Mouse (Mus musculus): Measurements from ENCODE around the gene Zfp606. TPM values are rescaled to one million over a fixed set of nuclear protein-coding genes. Genes with fewer than 3 reads are reported as not detected.
A peak's percentile ranks its signal among the peaks of the same experiment; 100 is the strongest.

The Zfp606 gene
- total RNA-seq (2015; ENCODE audit: low replicate concordance) = 4.0 TPM in 1 of 2 replicates, not detected in the other
- 1.8 TPM in 1 of 2 replicates, not detected in the other for total RNA-seq (2017; ENCODE audit: low replicate concordance)

- peak; percentile 54; the same call in 1 of the 2 replicates for ATAC-seq (replicated peaks; ENCODE audit: low FRiP score, poor library complexity, severe bottlenecking)
These were observed at the start of gene Zfp606 for GRCm38 (mm10) chr7:12478158-12479008. Gene Zfp606, plus strand, starts transcription at chr7:12478293.

GRCm38 (mm10) chr7:12479009-12479346, 885 bp downstream of the Zfp606 start:
- no peak for ATAC-seq (replicated peaks; ENCODE audit: low FRiP score, poor library complexity, severe bottlenecking)

- no peak for ATAC-seq (replicated peaks; ENCODE audit: low FRiP score, poor library complexity, severe bottlenecking)
These were observed 1.4 kb downstream of the Zfp606 start for GRCm38 (mm10) chr7:12479525-12479924.

GRCm38 (mm10) chr7:12483771-12484170, 5.7 kb downstream of the Zfp606 start:
- ATAC-seq (replicated peaks; ENCODE audit: low FRiP score, poor library complexity, severe bottlenecking) = no peak

- no peak for ATAC-seq (replicated peaks; ENCODE audit: low FRiP score, poor library complexity, severe bottlenecking)
These were observed 7.9 kb downstream of the Zfp606 start for GRCm38 (mm10) chr7:12485956-12486355.

- no peak for ATAC-seq (replicated peaks; ENCODE audit: low FRiP score, poor library complexity, severe bottlenecking)
These were observed 8.6 kb downstream of the Zfp606 start for GRCm38 (mm10) chr7:12486691-12487090.

GRCm38 (mm10) chr7:12510913-12511312, 32.8 kb downstream of the Zfp606 start:
- ATAC-seq (replicated peaks; ENCODE audit: low FRiP score, poor library complexity, severe bottlenecking) = no peak

- ATAC-seq (replicated peaks; ENCODE audit: low FRiP score, poor library complexity, severe bottlenecking) = no peak
These were observed 34.1 kb downstream of the Zfp606 start, which contains the start of gene 2900092C05Rik for GRCm38 (mm10) chr7:12512217-12512616. Gene 2900092C05Rik, plus strand, starts transcription at chr7:12512517.

Other genes starting within 250 kb of the Zfp606 start
- not detected in 2 replicates for gene Vmn1r81, start 210.0 kb upstream of the Zfp606 start, total RNA-seq (2015; ENCODE audit: low replicate concordance)
- not detected in 2 replicates for gene Vmn1r81, start 210.0 kb upstream of the Zfp606 start, total RNA-seq (2017; ENCODE audit: low replicate concordance)
- gene Vmn1r82, start 177.9 kb upstream of the Zfp606 start, total RNA-seq (2015; ENCODE audit: low replicate concordance) = not detected in 2 replicates
- not detected in 2 replicates for gene Vmn1r82, start 177.9 kb upstream of the Zfp606 start, total RNA-seq (2017; ENCODE audit: low replicate concordance)
- not detected in 2 replicates for gene Vmn1r83, start 148.8 kb upstream of the Zfp606 start, total RNA-seq (2015; ENCODE audit: low replicate concordance)
- gene Vmn1r83, start 148.8 kb upstream of the Zfp606 start, total RNA-seq (2017; ENCODE audit: low replicate concordance) = not detected in 2 replicates
- not detected in 2 replicates for gene Vmn1r84, start 109.0 kb upstream of the Zfp606 start, total RNA-seq (2015; ENCODE audit: low replicate concordance)
- gene Vmn1r84, start 109.0 kb upstream of the Zfp606 start, total RNA-seq (2017; ENCODE audit: low replicate concordance) = not detected in 2 replicates
- gene Zfp551, start 55.5 kb upstream of the Zfp606 start, total RNA-seq (2015; ENCODE audit: low replicate concordance) = not detected in 2 replicates
- gene Zfp551, start 55.5 kb upstream of the Zfp606 start, total RNA-seq (2017; ENCODE audit: low replicate concordance) = not detected in 2 replicates
- gene 2900092C05Rik, start 34.2 kb downstream of the Zfp606 start, total RNA-seq (2015; ENCODE audit: low replicate concordance) = not detected in 2 replicates
- not detected in 2 replicates for gene 2900092C05Rik, start 34.2 kb downstream of the Zfp606 start, total RNA-seq (2017; ENCODE audit: low replicate concordance)
- gene Vmn2r53, start 130.5 kb downstream of the Zfp606 start, total RNA-seq (2015; ENCODE audit: low replicate concordance) = under 0.01 TPM in 1 of 2 replicates, not detected in the other
- gene Vmn2r53, start 130.5 kb downstream of the Zfp606 start, total RNA-seq (2017; ENCODE audit: low replicate concordance) = under 0.01 TPM in 2 replicates
- gene Vmn2r54, start 162.0 kb downstream of the Zfp606 start, total RNA-seq (2015; ENCODE audit: low replicate concordance) = not detected in 2 replicates
- gene Vmn2r54, start 162.0 kb downstream of the Zfp606 start, total RNA-seq (2017; ENCODE audit: low replicate concordance) = not detected in 2 replicates
- gene Vmn2r55, start 206.7 kb downstream of the Zfp606 start, total RNA-seq (2015; ENCODE audit: low replicate concordance) = not detected in 2 replicates
- not detected in 2 replicates for gene Vmn2r55, start 206.7 kb downstream of the Zfp606 start, total RNA-seq (2017; ENCODE audit: low replicate concordance)

Measured in erythroid progenitor cell, adult 5-6 weeks (primary cell).